Mouse (Mus musculus): ENCODE data around the gene Dgkg.

The Dgkg gene

DNA sequence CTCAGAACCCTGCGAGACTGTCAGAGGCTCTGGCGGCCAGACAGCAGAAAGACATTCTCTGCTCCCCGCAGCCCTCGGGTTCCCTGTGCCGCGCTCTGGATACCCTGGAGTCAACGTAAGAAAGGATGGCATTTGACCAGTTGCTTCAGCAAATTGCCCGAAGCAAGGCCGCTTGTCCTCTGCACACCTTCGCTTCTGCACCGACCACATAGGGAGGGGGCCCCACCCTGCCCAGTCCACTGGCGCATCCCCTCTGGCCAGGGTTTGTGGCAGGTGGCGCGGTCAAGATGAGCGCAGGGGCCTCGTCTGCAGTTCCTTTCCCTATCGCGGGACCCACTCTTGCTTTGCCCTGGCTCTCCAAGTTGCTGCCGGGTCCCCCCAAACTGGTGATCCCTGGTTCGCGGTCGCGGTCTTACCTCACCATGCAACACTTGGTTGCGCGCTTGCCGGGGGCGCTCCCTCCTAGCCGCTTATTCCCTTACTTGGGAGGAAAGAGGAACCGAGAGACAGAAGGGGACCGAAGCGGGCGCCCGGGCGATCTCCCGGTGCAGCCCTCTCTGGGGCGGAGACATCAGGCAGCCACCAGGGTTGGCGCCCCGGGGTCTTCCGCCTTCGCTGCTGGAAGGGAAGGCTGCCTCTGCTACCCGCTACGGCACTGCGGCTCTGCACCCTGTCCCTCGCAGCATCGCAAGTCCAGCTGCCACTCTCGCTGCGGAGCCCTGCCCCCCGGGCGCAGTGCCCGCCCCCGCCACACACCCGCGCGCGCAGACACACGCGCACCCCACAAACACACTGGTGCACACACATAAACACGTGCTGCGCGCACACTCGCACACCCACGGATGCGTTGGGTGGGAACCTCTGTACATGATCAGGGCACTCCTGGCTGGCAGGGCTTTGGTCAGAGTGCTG, at the start of gene Dgkg:
Gene Dgkg (minus strand): TSS at position 689 of the 912 bp plus-strand sequence.
- peak; percentile 18 to 43 for DNase-seq (ENCODE audit: low spot score in 2 of 2)

DNA sequence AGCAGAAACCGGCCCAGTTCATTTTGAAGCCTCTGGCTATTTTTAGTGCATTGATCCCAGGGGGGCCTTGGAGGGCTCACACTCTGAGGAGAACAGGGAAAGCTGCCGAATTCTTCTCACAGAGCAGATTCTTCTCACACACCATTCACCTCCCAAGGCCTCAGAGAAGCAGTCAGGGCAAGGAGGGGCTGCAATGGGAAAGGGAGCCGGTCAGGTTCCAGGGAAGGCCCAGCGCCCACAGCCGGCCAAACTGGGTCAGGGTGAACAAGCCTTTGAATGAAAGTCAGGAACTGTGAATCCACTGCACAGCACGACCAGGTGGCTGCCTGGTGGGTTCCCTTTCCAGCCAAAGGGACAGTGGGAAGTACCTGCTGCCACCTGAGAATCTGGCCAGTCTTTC, 47.9 kb upstream of the Dgkg start:
- peak; percentile 30 to 50 for DNase-seq (ENCODE audit: low spot score in 2 of 2)

DNA sequence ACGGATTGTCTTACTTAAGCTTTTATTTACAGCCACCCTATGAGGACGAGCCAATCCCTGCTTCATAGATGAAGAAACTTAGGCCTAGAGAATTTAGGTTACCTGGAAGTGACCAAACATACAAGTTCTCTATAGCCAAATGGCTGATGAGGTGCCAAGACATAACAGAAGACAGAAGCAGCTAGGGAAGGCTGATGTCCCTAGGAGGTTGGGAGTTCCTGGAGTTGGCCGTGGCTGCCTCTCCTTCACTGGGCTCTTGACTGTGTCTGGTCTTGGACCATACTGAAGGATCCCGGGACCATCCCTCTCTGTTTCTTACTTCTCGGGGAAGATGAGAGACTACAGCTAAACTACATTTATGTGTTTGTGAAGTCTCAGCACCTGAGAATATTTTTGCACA, 47.1 kb upstream of the Dgkg start:
- no peak for DNase-seq (ENCODE audit: low spot score in 2 of 2)

DNA sequence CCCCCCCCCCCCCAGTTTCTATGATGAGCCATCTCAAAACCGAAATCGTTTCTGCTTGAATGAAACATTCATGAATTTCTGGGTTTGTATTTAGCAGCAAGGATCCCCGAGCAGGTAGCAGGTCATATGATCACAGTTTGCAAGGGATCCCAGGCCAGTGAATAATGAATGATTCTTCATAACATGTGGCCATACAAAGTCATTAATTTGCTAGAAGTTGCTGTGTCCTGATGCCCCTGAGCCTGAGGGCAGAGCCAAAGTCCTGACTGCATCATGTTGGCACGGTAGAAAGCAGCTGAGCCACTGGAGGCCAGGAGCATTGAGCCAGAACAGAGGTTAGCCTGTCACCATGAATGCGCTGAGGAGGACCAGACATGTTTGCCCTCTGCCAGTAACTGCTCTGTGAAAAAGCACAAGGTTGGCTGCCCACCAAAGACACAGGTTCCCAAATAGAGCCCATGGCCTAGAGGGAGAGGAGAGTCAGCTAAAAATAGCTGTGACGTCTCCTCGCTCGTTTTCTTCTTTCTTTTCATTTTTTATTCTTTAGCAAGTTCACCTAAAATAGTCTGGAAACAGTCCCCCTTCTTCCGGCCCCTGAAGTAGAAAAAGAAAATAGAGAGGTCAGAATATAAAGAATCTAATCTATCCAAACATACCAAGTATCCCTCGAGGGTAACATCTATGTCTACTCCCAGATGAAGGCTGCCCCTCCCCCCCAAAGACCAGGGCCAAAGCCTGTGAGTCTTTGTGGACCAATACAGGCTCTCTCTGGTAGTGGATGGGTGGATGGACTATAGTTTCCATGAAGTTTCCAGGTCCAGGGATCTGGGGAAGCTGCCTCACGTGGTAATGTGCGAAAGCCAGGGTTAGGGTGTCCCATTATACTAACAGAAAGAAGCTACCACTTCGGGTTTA, 42.1 kb upstream of the Dgkg start:
- DNase-seq (ENCODE audit: low spot score in 2 of 2) = peak; percentile 78 to 82

DNA sequence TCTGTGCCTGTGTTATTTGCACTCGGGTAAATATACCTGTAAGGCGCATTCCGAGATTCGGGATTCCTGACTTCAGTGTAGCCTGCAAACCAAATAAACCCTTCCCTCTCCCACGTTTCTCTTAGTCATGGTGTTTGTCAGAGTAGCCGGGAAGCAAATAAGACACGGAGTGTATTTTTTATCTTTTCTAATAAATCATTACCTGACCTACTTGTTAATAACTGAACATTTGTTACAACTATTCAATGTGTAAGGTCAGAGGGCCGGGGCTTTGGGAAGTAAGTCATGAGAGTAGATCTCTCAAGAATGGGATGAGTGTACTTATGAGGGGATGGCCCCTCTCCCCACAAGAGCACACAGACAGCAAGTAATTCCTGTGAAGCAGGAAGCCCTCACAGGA, 41.1 kb upstream of the Dgkg start:
- no peak for DNase-seq (ENCODE audit: low spot score in 2 of 2)

DNA sequence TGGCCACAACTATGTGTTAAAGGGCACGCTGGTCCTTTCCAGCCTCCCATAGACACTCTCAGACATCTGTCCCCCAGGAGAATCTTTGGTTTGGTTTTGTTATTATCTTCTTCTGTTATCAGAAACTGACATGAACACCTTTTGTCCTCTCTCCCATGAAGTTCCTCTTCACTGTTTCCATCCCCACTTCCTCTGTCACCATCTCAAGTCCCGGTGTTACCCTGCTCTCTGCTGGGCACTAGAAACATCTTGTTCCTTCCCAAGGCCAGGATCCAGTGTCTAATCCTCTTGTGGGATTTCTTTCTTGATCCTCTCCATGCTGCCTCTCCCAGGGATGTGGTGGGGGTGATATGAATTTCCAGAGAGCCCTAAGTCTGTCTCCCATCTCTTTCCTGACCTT, 32.6 kb upstream of the Dgkg start:
- no peak for DNase-seq (ENCODE audit: low spot score in 2 of 2)

DNA sequence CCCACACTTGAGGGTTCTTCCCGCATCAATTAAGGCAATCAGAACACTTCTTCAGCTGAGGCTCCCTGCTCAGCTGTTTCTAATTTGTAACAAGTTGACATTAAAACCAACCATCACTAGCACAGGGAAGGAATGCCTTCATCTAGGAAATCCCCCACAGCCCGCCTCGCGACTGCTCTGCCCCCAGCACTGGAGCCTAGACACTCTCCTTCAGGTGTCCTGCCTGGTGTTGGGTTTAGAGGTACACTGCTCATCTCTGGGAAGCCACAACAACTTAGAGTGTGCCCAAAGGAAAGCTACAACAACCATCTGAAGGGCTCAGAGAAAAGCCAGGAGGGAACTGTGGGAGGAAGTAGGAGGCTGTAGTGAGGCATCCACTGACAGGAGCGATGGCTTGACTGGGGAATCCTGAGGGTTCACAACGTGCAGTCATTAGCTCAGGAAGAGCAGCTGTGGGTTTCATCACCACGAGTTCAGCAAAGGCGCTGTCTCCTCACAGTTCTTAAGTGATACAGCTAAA, 30.8 kb upstream of the Dgkg start:
- DNase-seq (ENCODE audit: low spot score in 2 of 2) = no peak

DNA sequence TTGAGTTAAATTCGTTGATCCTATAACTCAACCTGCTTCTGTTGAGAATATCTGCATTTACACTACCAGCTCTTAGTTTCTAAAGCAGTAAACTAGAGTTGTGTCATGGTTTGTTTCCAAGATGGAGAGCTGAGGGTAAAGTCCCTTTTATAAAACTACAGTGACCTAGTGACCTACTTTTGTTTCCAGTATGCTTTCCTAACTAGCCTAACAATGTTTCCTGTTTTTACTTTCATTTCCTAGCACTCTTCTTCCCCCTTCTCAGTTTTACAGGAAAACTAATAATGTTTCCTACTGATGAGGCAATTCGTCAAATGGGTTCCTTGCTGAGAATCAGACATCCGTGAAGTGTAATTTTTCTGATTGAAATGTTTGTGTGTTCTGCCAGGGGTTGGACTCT, 26.6 kb upstream of the Dgkg start:
- DNase-seq (ENCODE audit: low spot score in 2 of 2) = no peak

DNA sequence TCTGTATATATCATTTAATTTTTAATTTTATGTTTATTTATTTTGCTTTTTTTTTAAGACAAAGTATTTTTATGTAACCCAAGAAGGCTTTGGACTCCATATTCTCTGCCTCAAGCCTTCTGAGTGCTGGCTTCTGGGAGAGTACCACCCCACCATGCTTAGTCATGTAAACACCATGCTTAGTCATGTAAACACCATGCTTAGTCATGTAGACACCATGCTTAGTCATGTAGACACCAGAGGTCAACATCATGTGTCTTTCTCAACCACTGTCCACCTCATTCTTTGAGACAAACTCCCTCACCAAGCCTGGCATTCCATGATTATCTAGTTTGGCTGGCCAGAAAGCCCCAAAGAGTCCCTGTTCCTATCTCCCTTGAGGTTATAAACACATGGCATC, 25.7 kb upstream of the Dgkg start:
- no peak for DNase-seq (ENCODE audit: low spot score in 2 of 2)

DNA sequence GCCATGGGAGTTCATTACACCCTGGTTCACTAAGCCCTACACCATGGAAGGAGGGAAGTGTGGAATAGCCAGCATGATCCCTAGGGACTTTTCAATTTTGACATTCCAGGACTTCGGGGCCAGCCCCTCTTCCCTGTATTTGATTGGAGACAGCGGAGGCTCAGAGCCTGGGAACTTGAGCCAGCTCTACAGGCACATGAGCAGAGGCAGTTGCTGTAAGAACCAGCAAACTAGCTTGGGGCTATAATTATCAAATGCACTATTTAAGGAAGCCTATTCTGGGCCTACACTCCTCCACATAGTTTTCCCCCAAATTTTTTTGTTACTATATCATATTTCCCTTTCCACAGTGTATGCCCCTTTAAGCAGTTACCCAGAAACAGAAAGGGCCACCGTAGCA, 22.6 kb upstream of the Dgkg start:
- no peak for DNase-seq (ENCODE audit: low spot score in 2 of 2)

DNA sequence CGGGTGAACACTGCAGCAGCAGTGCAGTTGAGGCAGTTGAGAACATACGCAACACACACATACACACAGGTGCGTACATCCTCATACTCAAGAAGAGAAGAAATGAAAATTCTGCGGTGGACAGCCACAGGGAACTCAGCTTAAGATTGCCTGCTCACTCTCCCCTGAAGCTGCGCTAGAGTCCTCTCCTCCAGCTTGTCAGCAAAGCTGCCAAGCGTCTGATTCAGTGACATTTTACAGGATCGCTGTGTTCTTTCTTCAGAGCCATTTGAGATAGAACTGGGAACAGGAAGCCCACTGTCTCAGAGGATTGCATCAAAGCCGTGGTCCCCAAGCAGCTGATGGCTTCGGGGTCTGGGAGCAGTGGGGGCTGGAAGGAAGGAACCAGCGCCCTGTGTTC, 17.6 kb upstream of the Dgkg start:
- DNase-seq (ENCODE audit: low spot score in 2 of 2) = no peak

DNA sequence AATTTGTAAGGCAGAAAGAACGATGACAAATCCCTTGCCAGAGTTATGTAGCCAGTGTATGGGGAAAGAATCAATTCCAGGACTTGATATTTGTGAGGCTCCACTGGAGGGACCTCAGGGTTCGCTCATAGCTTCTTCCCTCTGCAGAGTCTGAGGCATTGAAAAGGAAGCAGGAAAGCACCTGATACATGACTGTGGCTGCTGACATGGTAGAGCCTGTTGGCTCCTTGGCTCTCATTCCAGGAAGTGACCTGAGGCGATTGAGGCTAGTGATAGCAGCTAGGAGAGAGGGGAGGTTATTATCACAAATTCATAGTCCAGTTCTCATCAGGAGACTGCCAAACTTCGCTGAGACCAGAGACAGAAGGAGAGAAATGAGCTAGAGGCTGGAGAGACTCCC, 17.1 kb upstream of the Dgkg start:
- DNase-seq (ENCODE audit: low spot score in 2 of 2) = no peak

DNA sequence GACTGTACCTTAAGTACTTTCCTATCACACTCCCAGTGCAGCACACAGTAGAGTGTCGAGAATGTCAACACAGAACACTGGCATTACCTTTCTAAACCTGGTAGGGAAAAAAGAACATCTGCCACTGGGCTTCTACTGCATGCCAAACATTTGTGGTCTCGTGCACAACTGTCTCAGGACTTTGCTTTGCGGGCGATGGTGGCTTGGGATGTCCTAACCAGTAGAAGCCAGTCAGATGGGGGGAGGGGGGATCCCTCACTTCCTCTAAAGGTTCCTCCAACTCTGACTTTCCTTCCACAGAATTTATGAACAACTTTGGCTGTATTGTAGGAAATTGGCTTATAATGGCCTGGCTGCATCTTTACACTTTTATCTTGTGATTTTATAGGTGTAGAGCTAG, 7.0 kb upstream of the Dgkg start:
- no peak for DNase-seq (ENCODE audit: low spot score in 2 of 2)

DNA sequence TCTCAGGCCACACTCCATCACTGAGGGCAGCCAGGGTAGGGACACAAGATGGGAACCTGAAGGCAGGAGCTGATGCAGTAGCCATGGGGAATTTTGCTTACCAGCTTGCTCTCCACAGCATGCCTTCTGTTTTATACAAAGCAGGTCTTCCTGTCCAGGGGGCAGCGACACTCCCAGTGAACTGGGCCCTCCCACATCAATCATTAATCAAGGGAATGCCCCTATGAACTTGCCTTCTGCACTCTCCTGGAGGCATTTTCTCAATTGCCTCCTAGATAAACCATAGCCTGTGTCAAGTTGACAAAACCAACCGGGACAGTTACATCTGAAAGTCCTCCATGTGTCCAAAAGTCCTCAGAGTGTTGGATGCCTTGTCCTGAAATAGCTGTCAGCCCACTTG, 6.1 kb upstream of the Dgkg start:
- DNase-seq (ENCODE audit: low spot score in 2 of 2) = no peak

DNA sequence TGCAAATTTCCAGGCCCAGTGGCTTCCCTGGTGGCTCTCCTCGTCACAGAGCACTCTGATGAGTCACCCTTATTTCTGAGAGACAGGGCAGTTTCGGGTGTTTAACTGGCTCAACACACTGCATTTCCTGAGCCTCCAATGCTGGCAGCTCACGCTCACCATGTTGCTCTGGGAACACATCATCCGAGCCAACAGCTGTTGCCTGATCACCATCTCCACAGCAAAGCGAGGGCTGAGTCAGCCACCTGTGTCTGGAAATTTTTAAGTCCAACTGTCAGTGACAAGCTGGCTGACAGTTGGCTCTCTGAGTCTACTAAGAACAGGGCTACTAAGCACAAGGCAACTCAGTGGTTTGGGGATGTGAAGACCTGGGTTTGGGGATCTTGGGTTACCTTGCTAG, 4.1 kb upstream of the Dgkg start:
- no peak for DNase-seq (ENCODE audit: low spot score in 2 of 2)

DNA sequence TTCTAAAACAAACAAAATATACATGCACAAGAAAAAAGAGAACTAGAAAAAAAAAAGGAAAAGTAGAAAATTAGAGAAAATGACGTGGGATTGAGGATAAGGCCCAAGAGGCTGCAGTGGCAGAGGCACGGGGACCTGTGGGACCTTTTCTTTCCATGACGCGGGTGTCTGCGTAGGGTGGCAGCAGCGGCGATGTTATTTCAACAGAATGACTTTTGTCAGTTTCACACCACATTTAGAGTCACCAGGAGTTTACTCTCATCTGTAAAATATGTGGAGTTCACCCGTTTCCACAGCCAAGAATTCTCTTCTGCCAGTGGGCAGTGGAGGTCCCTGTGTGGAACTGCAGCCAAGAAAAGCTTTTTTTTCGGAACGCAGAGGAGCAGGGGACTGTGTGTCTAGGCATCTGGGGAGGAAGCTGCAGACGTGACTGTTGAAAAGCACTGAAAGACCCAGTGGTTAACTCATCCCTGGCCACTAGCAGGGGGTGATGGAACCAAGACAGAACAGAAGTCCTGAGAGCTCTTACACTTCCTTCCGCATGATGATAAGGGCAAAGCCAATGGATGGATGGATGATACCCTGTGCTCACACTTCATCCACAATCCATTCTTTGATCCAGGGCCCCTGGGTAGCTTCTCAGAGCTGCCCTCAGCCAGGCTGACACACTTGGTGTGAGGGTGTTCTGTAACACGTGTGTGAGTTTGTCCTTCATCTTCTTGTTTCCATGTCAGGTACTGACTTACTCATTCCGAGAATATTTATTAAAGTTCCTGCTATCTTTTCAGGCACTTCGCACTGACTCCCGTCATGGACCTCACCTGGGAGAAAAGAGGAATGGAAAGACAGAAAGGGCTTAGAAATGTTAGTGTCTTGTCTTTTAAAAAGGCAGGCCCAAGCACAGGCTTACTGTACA, 1.1 kb upstream of the Dgkg start:
- no peak for DNase-seq (ENCODE audit: low spot score in 2 of 2)

DNA sequence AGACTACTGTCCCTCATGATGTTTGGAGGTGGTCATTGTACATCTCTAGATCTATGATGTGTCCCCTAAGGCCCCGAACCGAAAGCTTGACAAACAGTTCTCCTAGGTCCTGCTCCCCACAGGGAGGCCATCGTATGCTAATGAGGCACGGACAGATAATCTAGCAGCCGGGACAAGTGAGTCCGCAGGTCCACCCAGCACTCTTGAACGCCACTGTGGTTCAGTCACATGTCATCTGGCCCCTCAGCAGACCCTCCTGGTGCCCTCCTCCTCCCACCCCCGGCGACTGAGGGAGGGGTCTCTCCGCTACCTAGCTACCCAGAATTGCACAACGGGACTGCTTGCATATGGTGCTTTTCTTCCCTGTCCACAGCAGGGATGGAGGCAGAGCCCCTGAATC, 1.2 kb downstream of the Dgkg start:
- no peak for DNase-seq (ENCODE audit: low spot score in 2 of 2)

DNA sequence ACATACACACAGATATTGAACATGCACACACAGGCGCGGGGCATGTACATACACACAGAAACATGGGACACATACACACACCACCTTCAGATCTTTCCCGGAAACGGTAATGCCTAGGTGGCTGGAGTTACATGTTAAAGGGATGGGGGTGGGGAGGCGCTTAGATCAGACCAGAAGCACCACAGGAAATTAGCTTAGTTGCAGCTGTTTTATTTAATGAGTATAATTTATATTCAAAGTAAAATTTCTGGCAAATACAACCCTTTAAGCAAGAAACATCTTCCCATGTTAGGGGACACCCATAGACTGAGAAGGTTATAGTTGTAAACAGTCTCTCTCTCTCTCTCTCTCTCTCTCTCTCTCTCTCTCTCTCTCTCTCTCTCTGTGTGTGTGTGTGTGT, 1.8 kb downstream of the Dgkg start:
- DNase-seq (ENCODE audit: low spot score in 2 of 2) = no peak

DNA sequence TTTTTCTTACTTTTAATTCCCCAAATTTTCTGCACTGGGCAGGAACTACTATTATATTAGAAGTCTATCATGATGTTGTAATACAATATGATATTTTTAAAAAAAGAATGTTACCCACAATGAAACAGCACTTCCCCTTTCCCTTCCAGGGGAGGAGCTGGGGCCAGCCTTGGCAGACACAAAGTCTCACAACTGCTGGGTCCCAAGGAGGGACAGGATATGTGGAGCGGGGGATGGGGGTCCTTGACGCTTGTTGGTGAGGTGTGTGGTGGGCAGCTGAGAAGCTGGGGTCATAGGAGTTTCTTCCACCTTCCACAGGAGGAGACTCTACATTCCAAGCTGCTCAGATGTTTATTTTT, 2.6 kb downstream of the Dgkg start:
- peak in 1 of 2 experiments; percentile 3 for DNase-seq (ENCODE audit: low spot score in 2 of 2)

DNA sequence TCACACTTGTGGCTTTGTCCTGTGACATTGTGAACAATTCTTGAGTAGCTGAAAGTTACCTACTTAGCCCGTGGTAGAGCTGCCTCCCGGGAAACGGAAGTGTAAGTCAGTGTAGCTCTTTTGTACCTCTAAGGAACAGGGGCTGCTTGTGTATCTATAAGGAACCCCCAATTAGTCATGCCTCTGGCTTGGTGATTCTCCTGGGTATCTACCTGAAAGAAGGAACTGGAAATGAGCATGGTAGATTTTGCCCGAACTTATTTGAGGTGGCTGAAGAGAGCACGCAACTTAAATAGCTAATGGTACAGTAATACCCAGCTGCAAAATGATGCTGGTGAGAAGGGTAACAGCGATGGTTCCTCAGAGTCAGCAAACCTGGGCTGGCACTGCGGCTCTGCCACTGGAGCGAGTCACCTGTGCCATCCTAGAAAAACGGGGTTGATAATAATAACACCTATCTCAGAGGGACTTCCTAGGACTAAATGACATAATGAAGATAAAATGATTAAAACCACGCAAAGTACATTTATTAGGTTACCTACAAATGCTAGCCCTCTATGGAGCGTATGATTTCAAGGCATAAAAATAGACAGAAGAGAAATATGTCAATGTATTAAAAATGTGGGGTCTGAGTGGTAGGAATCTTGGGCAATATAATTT, 3.1 kb downstream of the Dgkg start:
- DNase-seq (ENCODE audit: low spot score in 2 of 2) = no peak

DNA sequence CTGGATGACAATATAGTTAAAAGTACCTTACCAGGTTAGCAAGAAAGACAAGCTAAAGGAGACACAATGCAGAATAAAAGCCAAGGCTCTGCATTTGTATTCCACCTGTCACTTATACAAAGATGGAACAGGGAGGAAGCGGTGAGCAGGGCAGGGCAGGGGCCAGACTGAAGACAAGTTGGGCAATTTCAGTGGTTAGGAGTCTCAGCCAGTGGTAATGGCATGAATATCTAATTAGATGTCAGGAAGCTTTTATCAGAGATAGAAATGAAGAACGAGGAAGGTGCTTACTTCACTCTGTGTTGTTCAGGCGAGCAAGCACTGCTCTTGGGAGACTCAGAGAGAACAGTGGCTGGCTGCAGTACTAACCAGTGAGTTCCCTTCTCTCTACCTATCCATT, 5.8 kb downstream of the Dgkg start:
- DNase-seq (ENCODE audit: low spot score in 2 of 2) = no peak
